Mouse (Mus musculus) megakaryocyte, embryonic 14.5 days (primary cell): ENCODE measurements around the gene Bcl10.

Experiments used
- FLI1 ChIP-seq: IDR thresholded peaks from 2 replicates; pipeline ENCODE4 v1.6.1; 2012; ENCODE audit warnings: low read length, inconsistent platforms, mixed read lengths
- GATA1 ChIP-seq: IDR thresholded peaks from 3 replicates; pipeline ENCODE4 v1.6.1; 2012; ENCODE audit warnings: mixed read lengths, low read length, inconsistent platforms, borderline replicate concordance

- TF ChIP-seq GATA1 = no peak
- no peak for TF ChIP-seq FLI1
Measured at GRCm38 (mm10) chr3:145892451-145892850, 30.2 kb upstream of the Bcl10 start.
